Mouse (Mus musculus): ENCODE results near the gene Aldh16a1. TPM values are rescaled to one million over a fixed set of nuclear protein-coding genes. Genes with fewer than 3 reads are reported as not detected.
"Not testable (repeated sequence)": the region's sequence is repeated elsewhere in the genome, so short reads cannot be mapped to it uniquely, and the experiment has no call there.

The Aldh16a1 gene
- total RNA-seq, 4 experiments from 2014 or later, result 76.3 to 79.7 (median 77.2) TPM

- no peak for DNase-seq
Measured at GRCm38 (mm10) chr7:45155590-45155989, 1.2 kb upstream of the Aldh16a1 start.

- no peak for DNase-seq
Measured at GRCm38 (mm10) chr7:45154993-45155514, 670 bp upstream of the Aldh16a1 start.

- DNase-seq, result no peak
Measured at GRCm38 (mm10) chr7:45153586-45153985, 798 bp downstream of the Aldh16a1 start.

GRCm38 (mm10) chr7:45153052-45153451 lies 1.3 kb downstream of the Aldh16a1 start:
- not testable (repeated sequence) for DNase-seq

- no peak for DNase-seq
Measured at GRCm38 (mm10) chr7:45151303-45151702, 3.1 kb downstream of the Aldh16a1 start.

- no peak for DNase-seq
Measured at GRCm38 (mm10) chr7:45150321-45150720, 4.1 kb downstream of the Aldh16a1 start.

- no peak for DNase-seq
Measured at GRCm38 (mm10) chr7:45149545-45149944, 4.8 kb downstream of the Aldh16a1 start.

GRCm38 (mm10) chr7:45148534-45149098 lies 5.8 kb downstream of the Aldh16a1 start:
- DNase-seq, result no peak

GRCm38 (mm10) chr7:45147899-45148298 lies 6.5 kb downstream of the Aldh16a1 start:
- no peak for DNase-seq

GRCm38 (mm10) chr7:45147267-45147666 lies 7.1 kb downstream of the Aldh16a1 start:
- DNase-seq, result no peak

- no peak for DNase-seq
Measured at GRCm38 (mm10) chr7:45145460-45145859, 8.9 kb downstream of the Aldh16a1 start.

GRCm38 (mm10) chr7:45144368-45145174 lies 9.8 kb downstream of the Aldh16a1 start:
- DNase-seq, result no peak

- DNase-seq, result no peak
Measured at GRCm38 (mm10) chr7:45141914-45142313, 12.5 kb downstream of the Aldh16a1 start.

GRCm38 (mm10) chr7:45141319-45141718 lies 13.1 kb downstream of the Aldh16a1 start:
- no peak for DNase-seq

- DNase-seq, result peak; percentile 74
Measured at GRCm38 (mm10) chr7:45139904-45140723, 14.3 kb downstream of the Aldh16a1 start.

- no peak for DNase-seq
Measured at GRCm38 (mm10) chr7:45138403-45138802, 16.0 kb downstream of the Aldh16a1 start.

GRCm38 (mm10) chr7:45137171-45138006 lies 17.0 kb downstream of the Aldh16a1 start:
- no peak for DNase-seq

GRCm38 (mm10) chr7:45135993-45136567 lies 18.3 kb downstream of the Aldh16a1 start, which contains the start of the genes Gm45713 and Flt3l:
Gene Gm45713, minus strand, starts transcription at chr7:45136231.
Gene Flt3l, minus strand, starts transcription at chr7:45136432.
- peak; percentile 92 for DNase-seq

- no peak for DNase-seq
Measured at GRCm38 (mm10) chr7:45135370-45135769, 19.0 kb downstream of the Aldh16a1 start.

- no peak for DNase-seq
Measured at GRCm38 (mm10) chr7:45134544-45135026, 19.8 kb downstream of the Aldh16a1 start.

Data from adrenal gland, adult 8-10 months (tissue).